Mouse (Mus musculus) stomach, embryonic 15.5 days (tissue): ENCODE measurements at regions not wholly inside any gene's neighbourhood (a gene's known extent, or its start where the extent isn't known, plus 50 kb on each side); places are given as distances from the start of the nearest gene placed in this dataset.
"Not testable (repeated sequence)": the region's sequence is repeated elsewhere in the genome, so short reads cannot be mapped to it uniquely, and the experiment has no call there.

Experiments used
- ATAC-seq: fragments of 200-750 bp; cut with Nextera tagmentation; 2 replicates; pipeline ENCODE4 v1.8.0; 2017; ENCODE audit warnings: low read depth, moderate number of reproducible peaks, moderate TSS enrichment; ENCODE audit not compliant: insufficient read depth, low FRiP score
- H3K27ac ChIP-seq: fragments of 300-500 bp; sonication (generic); 2 replicates; pipeline ENCODE4 v1.5.1; 2015; ENCODE audit warnings: mild to moderate bottlenecking, inconsistent platforms
- H3K27me3 ChIP-seq: fragments of 300-500 bp; sonication (generic); replicated peaks from 2 replicates; pipeline ENCODE4 v1.6.1; 2015; ENCODE audit warnings: inconsistent platforms
- H3K36me3 ChIP-seq: fragments of 300-500 bp; sonication (generic); 2 replicates; pipeline ENCODE4 v1.6.1; 2015; ENCODE audit warnings: inconsistent platforms
- H3K4me1 ChIP-seq: fragments of 300-500 bp; sonication (generic); 2 replicates; pipeline ENCODE4 v1.6.1; 2015; ENCODE audit warnings: inconsistent platforms
- H3K4me2 ChIP-seq: fragments of 300-500 bp; sonication (generic); 2 replicates; pipeline ENCODE4 v1.6.1; 2015; ENCODE audit warnings: mild to moderate bottlenecking, inconsistent platforms
- H3K4me3 ChIP-seq: fragments of 300-500 bp; sonication (generic); replicated peaks from 2 replicates; pipeline ENCODE4 v1.5.1; 2015; ENCODE audit warnings: inconsistent platforms
- H3K9ac ChIP-seq: fragments of 300-500 bp; sonication (generic); 2 replicates; pipeline ENCODE4 v1.6.1; 2015; ENCODE audit warnings: inconsistent platforms
- H3K9me3 ChIP-seq: fragments of 300-500 bp; sonication (generic); 2 replicates; pipeline ENCODE4 v1.6.1; 2016; ENCODE audit warnings: inconsistent platforms
- WGBS: fragments of 180-500 bp; shearing (Covaris S2); methylation state at CpG from one replicate; pipeline ENCODE4 v1.1.7; 2015; 5-methylcytosine and 5-hydroxymethylcytosine counted together

DNA sequence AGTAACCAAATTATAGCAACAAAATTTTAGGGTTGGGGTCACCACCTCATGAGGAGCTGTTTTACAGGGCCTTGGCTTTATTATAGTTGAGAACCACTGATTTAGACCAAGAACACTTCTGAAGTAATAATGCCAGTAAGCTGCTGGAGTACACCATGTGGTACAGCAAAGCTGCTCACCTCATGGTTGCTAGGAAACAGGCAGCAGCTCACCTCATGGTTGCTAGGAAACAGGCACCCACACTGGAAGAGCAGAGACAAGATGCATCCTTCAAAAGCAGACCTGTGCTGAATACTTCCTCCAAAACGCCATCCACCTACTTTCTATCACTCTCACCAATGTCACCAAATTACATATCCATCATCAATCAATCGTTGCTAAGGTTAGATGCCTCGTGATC lies 300.0 kb downstream of the Gxylt1 start:
- Histone ChIP-seq H3K36me3 (no peaks in the 10 kb centered on the region), H3K4me1 (no peaks in the 10 kb centered on the region), H3K9ac (no peak overlapping the region), H3K4me3 (no peak overlapping the region), H3K27me3 (no peaks in the 10 kb centered on the region), H3K4me2 (no peak overlapping the region), H3K27ac (no peak overlapping the region), H3K9me3 (no peaks in the 10 kb centered on the region)
- ATAC-seq, result no peak
- WGBS, result 70% methylated on average over 3 of the region's 3 CpGs

DNA sequence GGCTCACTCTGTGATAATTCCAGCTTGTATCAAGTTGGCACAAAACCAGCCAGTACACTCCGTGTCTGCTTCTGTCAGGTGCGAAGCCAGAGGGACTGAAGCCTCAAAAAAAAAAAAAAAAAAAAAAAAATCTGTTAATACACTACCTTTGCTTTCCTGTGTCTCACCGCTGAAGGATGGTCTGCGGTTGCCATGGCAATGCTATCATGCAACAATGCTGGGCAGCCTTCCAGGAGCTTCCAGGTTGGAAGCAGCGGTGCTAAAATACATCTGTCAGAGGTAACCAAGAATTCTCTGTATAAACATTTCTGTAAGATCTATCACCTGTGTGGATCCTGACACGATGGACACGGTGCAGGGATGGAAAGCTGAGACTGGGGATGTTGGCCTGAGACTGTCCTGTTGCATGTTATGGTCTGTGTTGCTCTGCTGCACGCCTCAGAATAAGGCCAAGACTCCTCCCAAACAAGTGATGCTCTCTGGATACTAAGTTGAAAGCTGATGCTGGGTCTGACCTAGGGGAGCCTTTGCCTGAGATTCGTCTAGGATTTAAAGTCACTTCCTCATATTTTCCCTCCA lies 301.2 kb downstream of the Gxylt1 start:
- no peak overlapping the region for H3K4me2 ChIP-seq
- H3K4me1 ChIP-seq, result no peaks in the 10 kb centered on the region
- WGBS, result 46% methylated on average over 9 of the region's 9 CpGs
- no peak overlapping the region for H3K4me3 ChIP-seq
- H3K36me3 ChIP-seq, result no peaks in the 10 kb centered on the region
- ATAC-seq, result no peak; the same call in 1 of the 2 replicates
- H3K27ac ChIP-seq, result no peak overlapping the region
- no peaks in the 10 kb centered on the region for H3K27me3 ChIP-seq
- no peak overlapping the region for H3K9ac ChIP-seq
- no peaks in the 10 kb centered on the region for H3K9me3 ChIP-seq

DNA sequence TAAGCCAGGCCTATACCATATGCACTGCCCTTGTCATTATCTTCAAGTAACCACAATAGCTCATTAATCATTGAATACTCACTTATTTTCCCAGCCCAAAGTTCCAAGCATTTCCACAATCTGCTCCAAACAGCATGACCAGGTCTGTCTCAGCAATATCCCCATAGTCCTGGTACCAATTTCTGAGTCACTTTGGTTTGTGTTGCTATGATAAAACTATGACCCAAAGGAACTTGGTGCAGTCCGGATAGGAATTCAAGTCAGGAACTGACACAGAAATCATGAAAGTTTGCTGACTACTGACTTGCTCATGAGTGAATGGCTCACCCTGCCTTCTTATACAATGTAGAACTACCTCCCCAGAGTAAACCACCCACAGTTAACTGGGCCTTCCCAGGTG lies 309.4 kb downstream of the Gxylt1 start:
- no peak for ATAC-seq
- 94% methylated on average over 1 of the region's 1 CpGs for WGBS
- Histone ChIP-seq H3K4me2 (no peak overlapping the region), H3K27ac (no peak overlapping the region), H3K4me3 (no peak overlapping the region), H3K9ac (no peak overlapping the region), H3K36me3 (no peaks in the 10 kb centered on the region), H3K27me3 (no peaks in the 10 kb centered on the region), H3K4me1 (no peaks in the 10 kb centered on the region), H3K9me3 (no peaks in the 10 kb centered on the region)

DNA sequence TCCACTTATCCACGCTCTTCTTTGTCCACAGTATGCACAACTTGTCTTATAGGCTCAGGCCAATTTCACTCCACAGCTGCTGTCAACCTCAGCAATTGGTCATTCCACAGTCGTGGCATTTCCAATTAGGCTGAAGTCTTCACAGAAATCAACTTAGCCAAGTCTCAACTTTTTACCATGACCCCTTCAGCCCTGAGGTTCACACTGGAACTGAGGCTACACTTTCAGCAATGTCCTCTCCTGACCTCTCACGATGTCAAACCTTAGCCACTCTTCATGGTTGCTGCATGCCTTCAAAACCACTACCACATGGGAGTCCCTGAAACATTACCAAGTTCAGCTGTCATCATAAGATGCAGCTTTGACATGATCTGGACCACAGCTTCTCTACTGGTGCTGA lies 310.1 kb downstream of the Gxylt1 start:
- no peak for ATAC-seq
- Histone ChIP-seq H3K27me3 (no peaks in the 10 kb centered on the region), H3K9ac (no peak overlapping the region), H3K4me3 (no peak overlapping the region), H3K4me1 (no peaks in the 10 kb centered on the region), H3K36me3 (no peaks in the 10 kb centered on the region), H3K9me3 (no peaks in the 10 kb centered on the region), H3K4me2 (no peak overlapping the region), H3K27ac (no peak overlapping the region)
- 71% methylated on average over 3 of the region's 3 CpGs for WGBS

DNA sequence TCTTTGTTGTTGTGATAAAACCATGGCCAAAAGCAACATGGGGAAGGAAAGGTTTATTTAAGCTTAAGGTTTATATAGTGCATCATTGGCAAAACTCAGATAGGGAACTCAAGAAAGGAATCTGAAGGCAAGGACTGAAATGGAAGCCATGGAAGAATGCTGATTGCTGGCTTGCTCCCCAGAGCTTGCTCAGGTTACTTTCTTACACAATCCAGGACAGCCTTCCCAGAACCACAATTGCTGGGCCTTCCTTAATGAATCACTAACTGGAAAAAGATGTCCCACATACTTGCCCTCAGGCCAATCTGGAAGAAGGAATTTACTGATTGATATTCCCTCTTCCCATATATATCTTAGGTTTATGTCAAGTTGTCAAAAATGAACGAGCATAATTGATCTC lies 310.8 kb downstream of the Gxylt1 start:
- H3K9me3 ChIP-seq, result no peaks in the 10 kb centered on the region
- H3K4me1 ChIP-seq, result no peaks in the 10 kb centered on the region
- H3K27ac ChIP-seq, result no peak overlapping the region
- H3K27me3 ChIP-seq, result no peaks in the 10 kb centered on the region
- H3K9ac ChIP-seq, result no peak overlapping the region
- no peak overlapping the region for H3K4me2 ChIP-seq
- 65% methylated on average over 1 of the region's 1 CpGs for WGBS
- no peaks in the 10 kb centered on the region for H3K36me3 ChIP-seq
- no peak overlapping the region for H3K4me3 ChIP-seq
- ATAC-seq, result no peak

DNA sequence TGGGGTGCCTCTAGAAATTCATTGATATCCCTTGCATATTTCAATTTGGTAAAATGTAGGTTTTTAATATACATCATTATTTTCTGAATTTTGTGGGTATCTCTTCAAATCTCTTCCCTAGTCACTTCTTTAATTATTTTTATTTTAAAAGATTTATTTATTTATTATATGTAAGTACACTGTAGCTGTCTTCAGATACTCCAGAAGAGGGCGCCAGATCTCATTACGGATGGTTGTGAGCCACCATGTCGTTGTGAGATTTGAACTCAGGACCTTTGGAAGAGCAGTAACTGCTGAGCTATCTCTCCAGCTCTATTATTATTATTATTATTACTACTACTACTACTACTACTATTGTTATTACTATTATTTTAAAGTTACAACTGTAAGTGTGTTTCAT lies 324.1 kb downstream of the Gxylt1 start:
- H3K4me2 ChIP-seq, H3K9ac ChIP-seq, H3K9me3 ChIP-seq, H3K36me3 ChIP-seq, H3K27ac ChIP-seq, ATAC-seq, H3K4me3 ChIP-seq, H3K4me1 ChIP-seq, H3K27me3 ChIP-seq: not testable (repeated sequence)
- 80% methylated on average over 3 of the region's 3 CpGs for WGBS

DNA sequence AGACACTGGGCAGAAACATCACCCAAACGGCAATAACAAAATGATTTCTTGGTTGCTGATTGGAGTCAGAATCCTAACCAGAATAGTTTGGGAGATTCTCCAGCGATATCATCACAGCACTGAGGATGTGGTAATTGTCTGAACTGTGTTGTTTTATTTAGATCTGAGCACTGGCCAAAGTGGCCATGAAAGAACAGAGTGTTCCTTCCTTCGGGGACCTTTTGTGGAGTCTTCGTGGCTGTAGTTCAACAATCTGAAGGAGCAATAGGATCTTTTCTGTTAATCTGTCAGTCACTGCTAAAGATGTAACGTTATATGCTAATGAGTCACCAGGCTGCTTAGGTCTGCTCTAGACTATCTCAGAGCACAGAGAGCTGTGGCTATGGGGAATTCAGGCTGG lies 328.8 kb downstream of the Gxylt1 start:
- H3K4me1 ChIP-seq, result no peaks in the 10 kb centered on the region
- H3K4me3 ChIP-seq, result no peak overlapping the region
- no peak overlapping the region for H3K27ac ChIP-seq
- H3K9ac ChIP-seq, result no peak overlapping the region
- no peak for ATAC-seq
- H3K9me3 ChIP-seq, result no peaks in the 10 kb centered on the region
- no peaks in the 10 kb centered on the region for H3K27me3 ChIP-seq
- 67% methylated on average over 5 of the region's 5 CpGs for WGBS
- H3K4me2 ChIP-seq, result no peak overlapping the region
- no peaks in the 10 kb centered on the region for H3K36me3 ChIP-seq

DNA sequence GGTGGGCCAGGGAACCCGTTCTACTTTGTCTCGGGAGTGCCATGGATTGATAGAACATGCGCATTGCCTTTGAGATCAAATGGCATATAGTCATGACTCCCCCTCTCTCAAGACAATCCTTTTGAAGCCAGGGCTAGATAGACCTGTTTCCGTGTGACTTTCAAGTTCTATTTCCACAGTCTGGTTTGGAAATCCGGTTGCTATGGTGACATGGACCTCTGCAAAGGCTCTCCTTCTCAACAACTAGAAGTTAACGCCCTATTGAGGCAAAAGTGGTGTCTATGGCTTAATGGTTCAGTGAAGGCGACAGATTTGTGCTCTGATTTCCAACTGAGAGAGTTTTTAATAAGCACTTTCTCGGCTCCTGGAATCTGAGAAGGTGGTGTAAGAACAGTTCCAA lies 371.2 kb downstream of the Gxylt1 start:
- no peak overlapping the region for H3K27ac ChIP-seq
- 80% methylated on average over 8 of the region's 8 CpGs for WGBS
- no peaks in the 10 kb centered on the region for H3K9me3 ChIP-seq
- no peak overlapping the region for H3K4me3 ChIP-seq
- no peaks in the 10 kb centered on the region for H3K36me3 ChIP-seq
- no peak overlapping the region for H3K4me2 ChIP-seq
- no peak overlapping the region for H3K9ac ChIP-seq
- no peaks in the 10 kb centered on the region for H3K4me1 ChIP-seq
- H3K27me3 ChIP-seq, result no peaks in the 10 kb centered on the region
- ATAC-seq, result no peak

DNA sequence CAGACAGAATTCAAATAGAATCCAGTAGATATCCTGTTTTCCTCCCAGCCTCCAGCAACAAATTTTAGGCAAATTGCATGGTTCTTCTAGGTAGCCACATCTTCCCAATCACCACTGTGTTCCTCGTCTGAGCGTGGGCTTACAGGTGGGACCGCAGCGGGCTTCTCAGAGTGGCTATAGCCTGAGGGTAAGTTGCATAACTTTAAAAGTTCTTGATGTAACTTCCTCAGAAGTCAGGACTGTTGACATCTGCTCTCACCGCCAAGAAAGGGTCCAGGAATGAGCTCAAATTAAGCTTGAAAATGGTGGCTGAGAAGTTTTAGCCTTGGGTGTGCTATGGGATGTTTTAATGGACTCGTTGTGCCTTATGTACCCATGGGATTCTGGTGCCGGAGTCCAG lies 377.7 kb downstream of the Gxylt1 start:
- H3K9me3 ChIP-seq, result no peaks in the 10 kb centered on the region
- no peak overlapping the region for H3K9ac ChIP-seq
- H3K4me3 ChIP-seq, result no peak overlapping the region
- H3K4me2 ChIP-seq, result no peak overlapping the region
- no peaks in the 10 kb centered on the region for H3K27me3 ChIP-seq
- H3K27ac ChIP-seq, result no peak overlapping the region
- 86% methylated on average over 7 of the region's 7 CpGs for WGBS
- H3K4me1 ChIP-seq, result no peaks in the 10 kb centered on the region
- no peak for ATAC-seq
- H3K36me3 ChIP-seq, result no peaks in the 10 kb centered on the region

DNA sequence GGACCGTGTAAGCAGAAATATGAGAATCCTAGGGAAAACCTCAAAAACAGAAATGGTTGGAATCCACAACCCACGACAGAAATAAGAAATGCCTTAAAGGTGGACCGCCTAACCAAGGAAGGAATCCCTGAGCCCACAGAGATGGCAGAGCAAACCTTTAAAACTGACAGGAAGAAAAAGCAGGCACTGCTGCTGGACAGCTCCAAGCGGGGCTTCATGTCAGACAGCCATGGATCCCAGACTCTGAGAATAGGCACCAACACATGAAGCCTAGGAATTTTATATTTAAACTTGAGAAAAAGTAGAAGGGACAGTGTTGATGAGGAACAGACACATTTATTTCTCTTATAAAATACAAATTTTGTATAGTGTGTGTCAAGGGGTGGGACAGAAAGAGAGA lies 379.1 kb downstream of the Gxylt1 start:
- no peaks in the 10 kb centered on the region for H3K27me3 ChIP-seq
- ATAC-seq, result no peak

DNA sequence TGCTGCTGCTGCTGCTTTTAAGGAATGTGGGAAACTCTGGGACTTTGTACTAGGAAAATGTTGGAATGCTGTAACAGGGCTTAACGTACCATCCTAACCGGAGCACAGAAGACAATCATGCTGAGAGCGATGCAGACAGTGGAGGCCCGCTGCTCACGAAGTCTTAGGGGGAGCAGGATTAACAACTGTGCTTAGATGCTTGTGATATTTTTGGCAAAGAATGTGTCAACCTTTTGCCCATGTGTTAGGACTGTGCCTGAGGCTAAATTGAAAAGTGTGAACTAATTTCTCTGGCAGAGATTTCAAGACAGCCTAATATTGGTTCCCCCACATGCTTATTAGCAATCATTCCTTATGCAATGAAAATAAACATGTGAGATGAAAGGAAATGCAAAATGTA lies 398.5 kb downstream of the Gxylt1 start:
- no peaks in the 10 kb centered on the region for H3K4me1 ChIP-seq
- 85% methylated on average over 5 of the region's 5 CpGs for WGBS
- ATAC-seq, result no peak
- H3K9me3 ChIP-seq, result no peaks in the 10 kb centered on the region
- no peaks in the 10 kb centered on the region for H3K36me3 ChIP-seq
- no peak overlapping the region for H3K9ac ChIP-seq
- H3K27me3 ChIP-seq, result no peaks in the 10 kb centered on the region
- no peak overlapping the region for H3K4me2 ChIP-seq
- no peak overlapping the region for H3K27ac ChIP-seq
- no peak overlapping the region for H3K4me3 ChIP-seq

More for the DNA sequence above, 379.1 kb downstream of the Gxylt1 start:
- Histone ChIP-seq H3K4me1 (no peaks in the 10 kb centered on the region), H3K4me3 (no peak overlapping the region), H3K36me3 (no peaks in the 10 kb centered on the region), H3K9ac (no peak overlapping the region), H3K4me2 (no peak overlapping the region), H3K9me3 (no peaks in the 10 kb centered on the region), H3K27ac (no peak overlapping the region)
- 64% methylated on average over 4 of the region's 4 CpGs for WGBS

DNA sequence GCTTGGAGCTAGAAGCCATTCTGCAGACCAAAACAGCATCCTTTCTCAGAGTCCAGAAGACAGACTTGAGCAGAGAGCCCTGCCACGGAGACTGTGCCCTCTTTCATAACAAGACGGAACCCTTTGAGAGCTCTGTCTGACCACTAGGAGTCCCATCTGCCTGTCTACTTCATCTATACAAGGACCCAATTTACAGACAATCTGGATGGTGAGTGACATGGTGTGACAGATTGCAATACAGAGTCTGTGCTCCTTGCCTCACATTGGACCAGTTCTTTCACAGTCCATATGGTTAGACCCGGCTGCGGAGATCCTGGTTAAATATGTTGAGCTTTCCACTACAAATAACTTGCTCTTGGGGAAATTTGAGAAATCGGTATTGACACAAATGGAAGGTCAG lies 410.9 kb downstream of the Gxylt1 start:
- Histone ChIP-seq H3K27me3 (no peaks in the 10 kb centered on the region), H3K36me3 (no peaks in the 10 kb centered on the region), H3K27ac (no peak overlapping the region), H3K4me1 (no peaks in the 10 kb centered on the region), H3K9ac (no peak overlapping the region), H3K4me3 (no peak overlapping the region), H3K4me2 (no peak overlapping the region), H3K9me3 (no peaks in the 10 kb centered on the region)
- ATAC-seq, result no peak
- WGBS, result 84% methylated on average over 5 of the region's 5 CpGs

DNA sequence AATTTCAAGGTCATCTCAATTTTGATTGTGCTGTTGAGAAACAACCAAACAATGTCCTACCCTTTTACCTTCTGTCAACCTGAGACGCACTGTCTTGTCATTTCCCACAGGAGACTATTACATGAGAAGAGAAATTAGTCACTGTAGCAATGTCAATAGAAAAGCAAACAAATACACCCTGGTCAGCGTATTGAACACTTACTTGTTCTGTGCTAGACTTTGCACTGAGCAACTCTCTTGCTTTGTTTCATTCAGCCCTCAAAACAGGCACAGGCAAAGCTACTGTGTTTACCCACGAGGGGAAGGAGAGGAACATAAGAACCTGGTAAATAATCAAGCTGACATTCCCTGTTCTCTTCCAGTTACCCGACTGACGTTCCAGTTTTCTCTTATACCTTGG lies 424.1 kb downstream of the Gxylt1 start:
- Histone ChIP-seq H3K4me1 (no peaks in the 10 kb centered on the region), H3K9ac (no peak overlapping the region), H3K27me3 (no peaks in the 10 kb centered on the region), H3K27ac (no peak overlapping the region), H3K4me3 (no peak overlapping the region), H3K36me3 (no peaks in the 10 kb centered on the region), H3K4me2 (no peak overlapping the region), H3K9me3 (no peaks in the 10 kb centered on the region)
- ATAC-seq, result no peak
- WGBS, result 45% methylated on average over 5 of the region's 5 CpGs
